Mouse (Mus musculus): Measurements from ENCODE around the gene Ttc33. TPM values are rescaled to one million over a fixed set of nuclear protein-coding genes. Genes with fewer than 3 reads are reported as not detected.

The Ttc33 gene
- total and polyA plus RNA-seq, 3 experiments: 14.8 to 63.5 (median 47.8) TPM

GRCm38 (mm10) chr15:5242241-5243035 is 57.1 kb downstream of the Ttc33 start:
- Histone ChIP-seq H3K4me1 (ENCODE audit: insufficient read depth, low read depth, low read length) (peaks cover 51% of the 10 kb centered on the region), H3K4me3 (ENCODE audit: low read depth, low read length) (peak overlapping the region; percentile 93), H3K36me3 (replicated peaks) (peaks cover 36% of the 10 kb centered on the region), H3K9me3 (replicated peaks) (no peaks in the 10 kb centered on the region), H3K27me3 (ENCODE audit: insufficient read depth, low read length) (no peaks in the 10 kb centered on the region)
- ATAC-seq (ENCODE audit: extremely low read depth, insufficient number of reproducible peaks, low FRiP score, poor library complexity, severe bottlenecking) (no peak), DNase-seq (ENCODE audit: low spot score) (no peak)
- TF ChIP-seq GATA1 (IDR thresholded peaks at IDR 0.05; ENCODE audit: borderline replicate concordance, low read length): no peak
- no peak for TF ChIP-seq CTCF (IDR thresholded peaks at IDR 0.05; ENCODE audit: low read depth, low read length)
- no peak for TF ChIP-seq GATA2 (IDR thresholded peaks at IDR 0.05; ENCODE audit: borderline replicate concordance, low read depth, low read length)
- no peak for TF ChIP-seq TAL1 (conservative IDR thresholded peaks at IDR 0.05; ENCODE audit: low read depth, low read length)
- TF ChIP-seq POLR2AphosphoS5 (IDR thresholded peaks at IDR 0.05; ENCODE audit: insufficient replicate concordance, low read depth, low read length): no peak

- DNase-seq (ENCODE audit: low spot score): peak; percentile 43
- no peaks in the 10 kb centered on the region for H3K27me3 ChIP-seq (ENCODE audit: insufficient read depth, low read length)
- ATAC-seq (ENCODE audit: extremely low read depth, insufficient number of reproducible peaks, low FRiP score, poor library complexity, severe bottlenecking): 0 out of 2 replicates have a peak, but pooled peaks have one; percentile 18
- H3K9me3 ChIP-seq (replicated peaks): no peaks in the 10 kb centered on the region
- peak overlapping the region; percentile 93 for H3K4me3 ChIP-seq (ENCODE audit: low read depth, low read length)
- TF ChIP-seq GATA1 (IDR thresholded peaks at IDR 0.05; ENCODE audit: borderline replicate concordance, low read length) (no peak), TAL1 (conservative IDR thresholded peaks at IDR 0.05; ENCODE audit: low read depth, low read length) (peak; percentile 95)
- peaks cover 27% of the 10 kb centered on the region for H3K36me3 ChIP-seq (replicated peaks)
- H3K4me1 ChIP-seq (ENCODE audit: insufficient read depth, low read depth, low read length): peaks cover 43% of the 10 kb centered on the region
Measured at GRCm38 (mm10) chr15:5243036-5243958, 58.0 kb downstream of the Ttc33 start.

- Histone ChIP-seq H3K9me3 (replicated peaks) (no peaks in the 10 kb centered on the region), H3K4me3 (ENCODE audit: low read depth, low read length) (peak within 1 kb of the TSS; percentile 93), H3K4me1 (ENCODE audit: insufficient read depth, low read depth, low read length) (peaks cover 36% of the 10 kb centered on the region), H3K36me3 (replicated peaks) (peaks cover 22% of the 10 kb centered on the region), H3K27me3 (ENCODE audit: insufficient read depth, low read length) (no peaks in the 10 kb centered on the region)
- DNase-seq (ENCODE audit: low spot score): peak; percentile 92
- TF ChIP-seq TAL1 (conservative IDR thresholded peaks at IDR 0.05; ENCODE audit: low read depth, low read length): no peak
- no peak for TF ChIP-seq GATA2 (IDR thresholded peaks at IDR 0.05; ENCODE audit: borderline replicate concordance, low read depth, low read length)
- TF ChIP-seq GATA1 (IDR thresholded peaks at IDR 0.05; ENCODE audit: borderline replicate concordance, low read length): no peak
- no peak for TF ChIP-seq CTCF (IDR thresholded peaks at IDR 0.05; ENCODE audit: low read depth, low read length)
- TF ChIP-seq POLR2AphosphoS5 (IDR thresholded peaks at IDR 0.05; ENCODE audit: insufficient replicate concordance, low read depth, low read length): no peak
- peak; percentile 67 for ATAC-seq (ENCODE audit: extremely low read depth, insufficient number of reproducible peaks, low FRiP score, poor library complexity, severe bottlenecking)
Measured at GRCm38 (mm10) chr15:5243959-5244905, 58.9 kb downstream of the Ttc33 start, which contains the start of gene Ptger4. Ptger4 (minus strand) TSS chr15:5244187.

GRCm38 (mm10) chr15:5250182-5250581 is 64.9 kb downstream of the Ttc33 start:
- no peak for TF ChIP-seq GATA1 (IDR thresholded peaks at IDR 0.05; ENCODE audit: borderline replicate concordance, low read length)
- TF ChIP-seq TAL1 (conservative IDR thresholded peaks at IDR 0.05; ENCODE audit: low read depth, low read length): no peak
- TF ChIP-seq CTCF (IDR thresholded peaks at IDR 0.05; ENCODE audit: low read depth, low read length): no peak
- no peaks in the 10 kb centered on the region for H3K9me3 ChIP-seq (replicated peaks)
- no peaks in the 10 kb centered on the region for H3K27me3 ChIP-seq (ENCODE audit: insufficient read depth, low read length)
- no peak for DNase-seq (ENCODE audit: low spot score)
- H3K4me1 ChIP-seq (ENCODE audit: insufficient read depth, low read depth, low read length): no peaks in the 10 kb centered on the region
- no peaks in the 10 kb centered on the region for H3K36me3 ChIP-seq (replicated peaks)
- no peak for ATAC-seq (ENCODE audit: extremely low read depth, insufficient number of reproducible peaks, low FRiP score, poor library complexity, severe bottlenecking)
- no peak overlapping the region for H3K4me3 ChIP-seq (ENCODE audit: low read depth, low read length)

GRCm38 (mm10) chr15:5260183-5260582 is 74.9 kb downstream of the Ttc33 start:
- peaks cover 15% of the 10 kb centered on the region for H3K4me1 ChIP-seq (ENCODE audit: insufficient read depth, low read depth, low read length)
- H3K36me3 ChIP-seq (replicated peaks): no peaks in the 10 kb centered on the region
- H3K27me3 ChIP-seq (ENCODE audit: insufficient read depth, low read length): no peaks in the 10 kb centered on the region
- H3K9me3 ChIP-seq (replicated peaks): no peaks in the 10 kb centered on the region
- no peak overlapping the region for H3K4me3 ChIP-seq (ENCODE audit: low read depth, low read length)
- DNase-seq (ENCODE audit: low spot score): no peak
- ATAC-seq (ENCODE audit: extremely low read depth, insufficient number of reproducible peaks, low FRiP score, poor library complexity, severe bottlenecking): no peak
- TF ChIP-seq GATA2 (IDR thresholded peaks at IDR 0.05; ENCODE audit: borderline replicate concordance, low read depth, low read length) (no peak), POLR2AphosphoS5 (IDR thresholded peaks at IDR 0.05; ENCODE audit: insufficient replicate concordance, low read depth, low read length) (no peak)
